Mouse (Mus musculus): Measurements from ENCODE around the gene Rims1. TPM values are rescaled to one million over a fixed set of nuclear protein-coding genes. Genes with fewer than 3 reads are reported as not detected.

The Rims1 gene
- polyA plus RNA-seq, 1 experiment from 2014 or later, result 0.24 TPM

- no peak for ATAC-seq
- H3K4me3 ChIP-seq, result no peak overlapping the region
- H3K27ac ChIP-seq, result no peak overlapping the region
- H3K9ac ChIP-seq, result no peak overlapping the region
- 43% methylated on average over 1 of the region's 1 CpGs for WGBS (ENCODE audit: insufficient replicate concordance)
- H3K27me3 ChIP-seq (replicated peaks), result no peaks in the 10 kb centered on the region
- H3K4me1 ChIP-seq, result no peaks in the 10 kb centered on the region
- no peaks in the 10 kb centered on the region for H3K36me3 ChIP-seq
- no peaks in the 10 kb centered on the region for H3K9me3 ChIP-seq (replicated peaks)
- no peak overlapping the region for H3K4me2 ChIP-seq
Observed at GRCm38 (mm10) chr1:22305932-22306331, 499.9 kb downstream of the Rims1 start.

GRCm38 (mm10) chr1:22293953-22294352, 511.8 kb downstream of the Rims1 start:
- Histone ChIP-seq H3K4me1 (no peaks in the 10 kb centered on the region), H3K9ac (no peak overlapping the region), H3K27ac (no peak overlapping the region), H3K9me3 (replicated peaks) (no peaks in the 10 kb centered on the region), H3K27me3 (replicated peaks) (no peaks in the 10 kb centered on the region), H3K4me2 (no peak overlapping the region), H3K4me3 (no peak overlapping the region), H3K36me3 (no peaks in the 10 kb centered on the region)
- no peak for ATAC-seq
- WGBS (ENCODE audit: insufficient replicate concordance), result 13% methylated on average over 3 of the region's 3 CpGs

GRCm38 (mm10) chr1:22293310-22293709, 512.5 kb downstream of the Rims1 start:
- 66% methylated on average over 2 of the region's 2 CpGs for WGBS (ENCODE audit: insufficient replicate concordance)
- Histone ChIP-seq H3K4me3 (no peak overlapping the region), H3K36me3 (no peaks in the 10 kb centered on the region), H3K4me2 (no peak overlapping the region), H3K9me3 (replicated peaks) (no peaks in the 10 kb centered on the region), H3K4me1 (no peaks in the 10 kb centered on the region), H3K9ac (no peak overlapping the region), H3K27me3 (replicated peaks) (no peaks in the 10 kb centered on the region), H3K27ac (no peak overlapping the region)
- ATAC-seq, result no peak

- H3K4me1 ChIP-seq, result no peaks in the 10 kb centered on the region
- H3K9me3 ChIP-seq (replicated peaks), result no peaks in the 10 kb centered on the region
- no peak overlapping the region for H3K9ac ChIP-seq
- no peak for ATAC-seq
- no peak overlapping the region for H3K27ac ChIP-seq
- WGBS (ENCODE audit: insufficient replicate concordance), result 47% methylated on average over 2 of the region's 2 CpGs
- H3K4me2 ChIP-seq, result no peak overlapping the region
- H3K4me3 ChIP-seq, result no peak overlapping the region
- no peaks in the 10 kb centered on the region for H3K27me3 ChIP-seq (replicated peaks)
- H3K36me3 ChIP-seq, result no peaks in the 10 kb centered on the region
Observed at GRCm38 (mm10) chr1:22286807-22287206, 519.0 kb downstream of the Rims1 start.

GRCm38 (mm10) chr1:22279954-22280353, 525.8 kb downstream of the Rims1 start:
- no peaks in the 10 kb centered on the region for H3K4me1 ChIP-seq
- no peak for ATAC-seq
- H3K27me3 ChIP-seq (replicated peaks), result no peaks in the 10 kb centered on the region
- H3K36me3 ChIP-seq, result no peaks in the 10 kb centered on the region
- H3K4me2 ChIP-seq, result no peak overlapping the region
- WGBS (ENCODE audit: insufficient replicate concordance), result 52% methylated on average over 1 of the region's 1 CpGs
- no peak overlapping the region for H3K4me3 ChIP-seq
- no peak overlapping the region for H3K27ac ChIP-seq
- no peak overlapping the region for H3K9ac ChIP-seq
- H3K9me3 ChIP-seq (replicated peaks), result no peaks in the 10 kb centered on the region

GRCm38 (mm10) chr1:22274081-22274480, 531.7 kb downstream of the Rims1 start:
- no peak overlapping the region for H3K27ac ChIP-seq
- H3K4me2 ChIP-seq, result no peak overlapping the region
- H3K27me3 ChIP-seq (replicated peaks), result no peaks in the 10 kb centered on the region
- WGBS (ENCODE audit: insufficient replicate concordance), result 51% methylated on average over 2 of the region's 2 CpGs
- no peak for ATAC-seq
- no peaks in the 10 kb centered on the region for H3K4me1 ChIP-seq
- H3K36me3 ChIP-seq, result no peaks in the 10 kb centered on the region
- no peak overlapping the region for H3K4me3 ChIP-seq
- H3K9me3 ChIP-seq (replicated peaks), result no peaks in the 10 kb centered on the region
- H3K9ac ChIP-seq, result no peak overlapping the region

GRCm38 (mm10) chr1:22270131-22270530, 535.7 kb downstream of the Rims1 start:
- Histone ChIP-seq H3K4me2 (no peak overlapping the region), H3K4me3 (no peak overlapping the region), H3K27me3 (replicated peaks) (no peaks in the 10 kb centered on the region), H3K9me3 (replicated peaks) (no peaks in the 10 kb centered on the region), H3K4me1 (no peaks in the 10 kb centered on the region), H3K27ac (no peak overlapping the region), H3K9ac (no peak overlapping the region), H3K36me3 (no peaks in the 10 kb centered on the region)
- no peak for ATAC-seq
- 53% methylated on average over 5 of the region's 5 CpGs for WGBS (ENCODE audit: insufficient replicate concordance)

GRCm38 (mm10) chr1:22268581-22269359, 537.0 kb downstream of the Rims1 start:
- 38% methylated on average over 15 of the region's 15 CpGs for WGBS (ENCODE audit: insufficient replicate concordance)
- Histone ChIP-seq H3K4me1 (no peaks in the 10 kb centered on the region), H3K27ac (no peak overlapping the region), H3K4me2 (no peak overlapping the region), H3K4me3 (no peak overlapping the region), H3K9ac (no peak overlapping the region), H3K36me3 (no peaks in the 10 kb centered on the region), H3K9me3 (replicated peaks) (no peaks in the 10 kb centered on the region), H3K27me3 (replicated peaks) (no peaks in the 10 kb centered on the region)
- no peak for ATAC-seq

- WGBS (ENCODE audit: insufficient replicate concordance), result 62% methylated on average over 10 of the region's 10 CpGs
- no peaks in the 10 kb centered on the region for H3K9me3 ChIP-seq (replicated peaks)
- no peak overlapping the region for H3K4me2 ChIP-seq
- H3K27me3 ChIP-seq (replicated peaks), result no peaks in the 10 kb centered on the region
- no peak overlapping the region for H3K4me3 ChIP-seq
- no peaks in the 10 kb centered on the region for H3K36me3 ChIP-seq
- no peak for ATAC-seq
- no peaks in the 10 kb centered on the region for H3K4me1 ChIP-seq
- H3K9ac ChIP-seq, result no peak overlapping the region
- no peak overlapping the region for H3K27ac ChIP-seq
Observed at GRCm38 (mm10) chr1:22266491-22266890, 539.3 kb downstream of the Rims1 start.

GRCm38 (mm10) chr1:22265528-22265927, 540.3 kb downstream of the Rims1 start:
- Histone ChIP-seq H3K4me1 (no peaks in the 10 kb centered on the region), H3K27ac (no peak overlapping the region), H3K4me2 (no peak overlapping the region), H3K4me3 (no peak overlapping the region), H3K9ac (no peak overlapping the region), H3K9me3 (replicated peaks) (no peaks in the 10 kb centered on the region), H3K27me3 (replicated peaks) (no peaks in the 10 kb centered on the region), H3K36me3 (no peaks in the 10 kb centered on the region)
- no peak for ATAC-seq
- WGBS (ENCODE audit: insufficient replicate concordance), result 46% methylated on average over 3 of the region's 3 CpGs

GRCm38 (mm10) chr1:22262169-22262950, 543.4 kb downstream of the Rims1 start:
- 61% methylated on average over 6 of the region's 6 CpGs for WGBS (ENCODE audit: insufficient replicate concordance)
- Histone ChIP-seq H3K9me3 (replicated peaks) (no peaks in the 10 kb centered on the region), H3K4me3 (no peak overlapping the region), H3K27ac (no peak overlapping the region), H3K4me2 (no peak overlapping the region), H3K4me1 (no peaks in the 10 kb centered on the region), H3K36me3 (no peaks in the 10 kb centered on the region), H3K9ac (no peak overlapping the region), H3K27me3 (replicated peaks) (no peaks in the 10 kb centered on the region)
- ATAC-seq, result no peak

GRCm38 (mm10) chr1:22261702-22262101, 544.1 kb downstream of the Rims1 start:
- ATAC-seq, result no peak
- no peak overlapping the region for H3K9ac ChIP-seq
- 59% methylated on average over 4 of the region's 4 CpGs for WGBS (ENCODE audit: insufficient replicate concordance)
- no peak overlapping the region for H3K4me3 ChIP-seq
- H3K27me3 ChIP-seq (replicated peaks), result no peaks in the 10 kb centered on the region
- no peaks in the 10 kb centered on the region for H3K4me1 ChIP-seq
- no peak overlapping the region for H3K4me2 ChIP-seq
- no peaks in the 10 kb centered on the region for H3K9me3 ChIP-seq (replicated peaks)
- H3K27ac ChIP-seq, result no peak overlapping the region
- H3K36me3 ChIP-seq, result no peaks in the 10 kb centered on the region
